Mouse (Mus musculus) layer of hippocampus, postnatal 14 days (tissue): Measurements from ENCODE around the gene Lhx9. TPM values are rescaled to one million over a fixed set of nuclear protein-coding genes. Genes with fewer than 3 reads are reported as not detected.

Source experiments
- DNase-seq, 2 experiments: peaks; one replicate each; pipeline ENCODE4 v3.0.0; 2021 to 2022; ENCODE audit warnings: low spot score in 2 of 2, mixed read lengths in 1 of 2
- long read RNA-seq, 2 experiments: library from polyadenylated mRNA; stranded (forward); transcript quantifications; one replicate each; pipeline ENCODE4 v2.0.0; 2021
- total RNA-seq, 2 experiments: library from RNA; stranded (reverse); gene quantifications; 2 replicates each; pipeline ENCODE4 v1.2.3; 2021

Gene Lhx9
- 10 to 100 TPM; 13.5 to 15.1 TPM for total RNA-seq
- long read RNA-seq, experiment 1, full-length matches to known transcripts = 6 of 11 reads
- long read RNA-seq, experiment 1, partial matches to known transcripts = 4 of 11 reads
- long read RNA-seq, experiment 1, other reads (novel, unspliced or antisense) = 1 of 11 reads
- long read RNA-seq, experiment 2, full-length matches to known transcripts = 9 of 13 reads
- long read RNA-seq, experiment 2, partial matches to known transcripts = 2 of 13 reads
- long read RNA-seq, experiment 2, other reads (novel, unspliced or antisense) = 2 of 13 reads

DNA sequence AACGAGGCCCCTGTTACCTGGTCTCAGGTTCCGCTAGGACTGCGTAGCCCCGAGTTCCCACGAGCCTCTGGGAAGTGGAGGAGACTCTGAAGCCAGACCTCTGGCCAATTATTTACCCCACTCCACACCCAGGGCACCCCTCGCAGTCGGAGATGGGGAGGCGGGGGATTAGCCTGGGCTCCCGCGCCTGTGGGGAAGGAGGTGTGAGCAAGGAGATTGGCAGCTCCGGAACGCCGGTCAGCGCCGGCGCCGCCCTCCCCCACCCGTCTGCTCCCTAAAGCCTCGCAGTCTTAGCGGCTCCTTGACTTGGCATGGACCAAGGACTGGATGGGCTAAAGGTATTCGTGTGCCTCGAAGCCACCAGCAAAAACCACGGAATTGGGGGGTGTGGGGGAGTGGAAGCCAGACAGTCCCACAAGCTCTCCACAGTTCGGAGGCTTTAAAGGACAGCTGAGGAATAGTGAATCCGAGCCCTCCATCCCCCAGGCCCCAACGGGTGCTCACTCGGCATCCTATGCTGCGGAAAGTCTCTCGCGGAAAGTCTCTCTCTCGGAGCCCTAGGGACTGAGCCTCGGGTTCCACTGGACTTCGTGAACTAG lies at the start of gene Lhx9:
Gene Lhx9 (minus strand): TSS at position 67 of the 599 bp plus-strand sequence.
- no peak for DNase-seq

DNA sequence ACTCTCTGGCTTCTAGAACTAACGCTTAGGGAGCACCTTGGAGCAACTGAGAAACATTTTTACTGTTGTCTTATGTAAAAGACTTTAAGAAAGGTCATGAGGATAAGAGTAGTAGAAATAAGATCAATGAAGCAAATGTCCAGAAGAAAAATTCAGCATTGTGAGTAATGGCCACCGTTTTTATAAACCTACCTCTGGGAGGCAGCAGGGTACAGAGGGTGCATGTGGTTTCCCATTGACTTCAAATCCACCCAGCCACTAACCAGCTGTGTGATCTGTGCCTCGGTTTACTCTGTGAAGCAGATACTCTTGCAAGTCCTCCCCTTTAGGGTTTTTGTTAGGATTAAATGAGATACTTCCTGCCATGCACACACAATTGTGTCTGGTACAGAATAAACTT lies 47.7 kb upstream of the Lhx9 start:
- no peak for DNase-seq

DNA sequence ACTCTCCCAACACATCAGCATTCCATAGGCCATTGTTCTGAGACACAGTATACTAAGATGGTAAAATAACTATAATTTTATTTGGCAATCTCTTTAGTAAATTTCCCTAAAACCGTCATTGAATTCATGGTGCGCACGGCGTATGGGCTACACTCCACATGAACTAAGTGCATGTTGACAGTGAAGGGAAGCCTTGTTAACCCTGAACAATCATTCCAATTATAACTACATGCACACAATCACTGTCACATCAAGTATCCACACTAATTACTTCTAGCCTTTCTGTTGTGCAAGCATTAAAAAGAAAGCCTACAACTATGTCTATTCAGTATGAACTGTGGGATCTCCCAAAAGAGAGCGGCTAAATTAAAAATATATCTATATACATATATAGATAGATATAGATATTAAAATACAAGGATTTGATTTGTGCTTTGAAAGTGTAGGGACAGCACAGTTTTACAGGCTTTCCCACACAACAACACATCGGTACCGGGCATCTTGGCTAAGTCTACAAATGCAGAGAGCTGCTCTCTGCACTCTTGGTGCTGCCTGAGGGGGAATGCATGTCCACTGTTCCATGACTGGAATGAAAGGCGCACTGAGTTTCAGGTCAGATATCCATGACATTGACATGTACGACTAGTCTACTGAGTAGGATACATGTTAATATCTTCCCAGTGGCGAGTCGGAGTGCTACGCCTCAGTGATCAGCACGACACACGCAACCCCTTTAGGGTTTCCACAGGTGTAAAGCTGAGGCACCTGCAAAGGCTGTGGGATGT lies 29.3 kb upstream of the Lhx9 start:
- no peak for DNase-seq

DNA sequence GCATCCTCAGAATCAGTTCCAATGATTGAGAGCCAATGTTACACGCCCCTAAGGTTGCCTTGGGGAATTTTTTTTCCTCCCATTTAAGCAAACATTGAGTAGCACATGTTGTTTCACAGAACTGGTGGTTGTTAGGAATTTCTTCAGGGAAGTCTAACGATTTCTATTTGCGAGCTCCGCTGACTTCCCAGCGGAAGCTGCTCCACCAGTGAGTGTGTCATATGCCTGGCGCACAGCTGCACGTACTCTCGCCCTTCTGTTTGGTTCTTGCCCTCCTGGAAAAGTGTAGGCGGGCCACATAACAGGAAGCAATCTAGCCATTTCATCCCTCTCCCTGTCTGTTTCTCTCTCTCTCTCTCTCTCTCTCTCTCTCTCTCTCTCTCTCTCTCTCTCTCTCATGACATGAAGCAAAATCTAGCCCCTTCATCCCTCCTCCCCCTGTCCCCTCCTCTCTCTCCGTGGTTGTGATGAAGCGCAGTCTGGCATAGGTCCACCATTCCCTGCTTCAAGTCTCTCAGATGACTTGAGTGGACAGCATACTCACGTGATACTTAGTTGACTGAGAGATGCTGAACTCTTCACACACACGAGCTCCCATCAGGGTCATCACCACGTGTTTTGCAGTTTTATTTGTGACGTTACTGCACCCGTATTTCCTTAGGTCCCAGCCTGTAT lies 28.1 kb upstream of the Lhx9 start:
- DNase-seq = peak in 1 of 2 experiments; percentile 15

DNA sequence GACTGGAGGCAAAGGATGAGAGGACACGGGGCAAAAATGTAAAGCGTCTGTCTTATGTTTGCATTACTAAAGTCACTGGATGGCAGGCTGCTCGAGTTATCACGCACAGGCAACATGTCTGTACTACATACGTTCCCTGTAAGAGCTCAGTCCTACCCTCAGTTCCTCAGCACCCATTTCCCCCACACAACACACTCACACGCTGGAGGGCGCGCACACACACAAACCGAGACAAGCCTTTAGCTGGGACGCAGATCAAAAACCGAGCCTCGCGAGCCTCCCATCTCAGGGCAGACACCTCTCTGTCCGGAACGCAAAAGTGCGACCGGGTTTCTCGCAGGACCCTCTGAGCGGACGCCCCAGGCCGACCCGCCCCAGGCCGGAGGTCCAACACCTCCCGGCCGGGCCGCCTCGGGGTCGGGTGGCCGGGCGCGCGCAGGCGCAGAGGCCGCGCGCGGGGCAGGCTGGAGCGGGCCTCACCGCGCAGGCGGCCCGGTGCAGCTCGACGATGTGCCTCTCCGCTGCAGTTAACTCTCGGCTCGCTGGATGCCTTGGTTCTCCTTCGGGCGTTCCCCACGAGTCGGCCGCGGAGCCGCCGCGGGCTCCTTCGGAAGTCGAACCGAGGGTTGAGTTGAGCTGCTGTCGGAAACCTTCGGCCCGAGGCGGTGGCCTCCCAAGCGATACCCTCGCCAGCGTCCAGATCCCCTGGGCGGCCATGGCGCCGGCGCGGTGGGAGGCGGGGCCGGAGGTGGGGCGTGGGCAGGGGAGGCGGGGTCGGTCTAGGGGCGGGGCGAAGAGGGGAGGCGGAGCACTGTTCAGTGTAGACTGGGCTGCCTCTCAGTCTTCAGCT lies 7.9 kb upstream of the Lhx9 start, which contains the start of gene 2310009B15Rik:
Gene 2310009B15Rik (minus strand): TSS at position 752 of the 850 bp plus-strand sequence.
- peak; percentile 83 to 89 for DNase-seq

DNA sequence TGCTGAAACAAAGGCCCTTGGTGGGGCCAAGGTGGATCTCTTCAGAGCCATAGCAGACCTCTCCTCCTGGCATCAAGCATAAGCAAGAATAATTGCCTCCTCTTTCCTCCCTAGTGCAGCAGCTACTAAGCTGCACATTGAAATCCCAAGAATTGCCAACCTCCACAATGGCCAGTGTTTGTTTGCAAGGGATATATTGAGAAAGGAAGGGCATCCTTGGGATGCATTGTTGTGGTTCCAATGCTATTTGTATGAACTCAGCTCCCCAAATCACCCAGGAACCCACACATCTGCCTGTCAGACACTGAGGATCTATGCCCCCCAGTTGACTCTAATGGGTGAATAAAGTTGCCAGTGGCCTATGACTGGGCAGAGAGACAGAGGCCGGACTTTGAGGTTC lies 2.4 kb upstream of the Lhx9 start:
- no peak for DNase-seq

GRCm38 (mm10) chr1:138850161-138850539 lies 1.8 kb upstream of the Lhx9 start:
- no peak for DNase-seq

- no peak for DNase-seq
Measured at GRCm38 (mm10) chr1:138849531-138850160, 1.3 kb upstream of the Lhx9 start.

DNA sequence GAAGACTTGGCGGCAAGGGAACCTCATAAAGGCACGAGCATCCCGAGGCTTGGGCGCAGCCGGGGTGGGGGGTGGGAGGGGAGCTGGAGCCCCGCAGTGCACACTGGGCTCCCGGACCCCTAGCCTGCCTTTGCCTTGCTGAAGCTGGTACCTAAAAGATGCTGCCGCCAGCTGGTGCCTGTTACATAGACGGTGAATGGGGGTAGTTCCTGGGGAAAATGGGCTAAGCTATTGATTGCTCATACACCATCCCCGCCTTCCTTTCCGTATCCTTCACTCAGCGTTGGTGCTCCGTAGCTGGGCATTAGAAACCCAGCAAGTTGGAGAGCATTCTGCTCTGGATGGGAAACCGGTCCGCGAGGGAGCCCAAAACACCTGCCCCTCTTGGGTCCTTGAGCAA lies 351 bp downstream of the Lhx9 start:
- no peak for DNase-seq

- no peak for DNase-seq
Measured at GRCm38 (mm10) chr1:138847146-138847545, 1.2 kb downstream of the Lhx9 start.

- DNase-seq = no peak
Measured at GRCm38 (mm10) chr1:138846581-138846980, 1.8 kb downstream of the Lhx9 start.

DNA sequence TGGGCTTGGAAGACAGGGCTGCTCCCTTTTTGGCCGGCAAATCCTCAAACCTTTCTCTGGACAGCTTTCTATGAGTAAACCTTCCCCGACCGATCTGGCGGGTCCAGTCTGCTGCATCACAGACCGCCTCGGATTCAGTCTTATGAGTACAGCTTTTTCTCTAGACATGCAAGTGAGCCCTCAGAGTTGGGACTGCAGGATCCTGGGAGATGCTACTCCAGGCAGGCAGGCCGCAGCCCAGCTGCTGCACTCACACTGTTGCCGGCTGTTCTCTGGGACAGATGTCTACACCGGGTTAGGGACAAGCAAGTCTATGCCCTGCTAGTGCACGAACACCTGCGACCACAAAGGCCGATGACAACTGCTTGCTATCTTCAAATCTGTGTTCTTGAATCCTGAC lies 2.2 kb downstream of the Lhx9 start:
- DNase-seq = no peak

GRCm38 (mm10) chr1:138845481-138845880 lies 2.9 kb downstream of the Lhx9 start:
- no peak for DNase-seq

DNA sequence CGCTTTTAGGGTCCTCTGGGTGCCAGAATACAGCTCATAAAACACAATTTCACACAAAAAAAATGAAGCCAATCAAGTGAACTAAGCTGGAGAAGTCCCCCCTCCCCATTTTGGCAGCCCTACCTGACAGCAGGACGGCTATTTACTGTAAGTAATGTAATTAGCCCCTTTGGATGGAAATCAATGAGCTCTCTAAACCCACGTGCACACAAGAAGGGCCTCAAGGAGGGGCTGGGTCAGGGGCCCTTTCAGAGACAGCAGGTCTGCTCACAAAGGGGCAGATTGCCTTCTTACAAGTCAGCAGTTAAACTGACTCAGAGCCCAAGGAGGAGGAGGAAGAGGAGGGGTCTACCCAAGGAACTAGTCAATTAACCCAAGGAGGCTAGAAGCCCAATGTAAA lies 4.2 kb downstream of the Lhx9 start:
- no peak for DNase-seq

GRCm38 (mm10) chr1:138843361-138844091 lies 4.9 kb downstream of the Lhx9 start:
- DNase-seq = no peak

DNA sequence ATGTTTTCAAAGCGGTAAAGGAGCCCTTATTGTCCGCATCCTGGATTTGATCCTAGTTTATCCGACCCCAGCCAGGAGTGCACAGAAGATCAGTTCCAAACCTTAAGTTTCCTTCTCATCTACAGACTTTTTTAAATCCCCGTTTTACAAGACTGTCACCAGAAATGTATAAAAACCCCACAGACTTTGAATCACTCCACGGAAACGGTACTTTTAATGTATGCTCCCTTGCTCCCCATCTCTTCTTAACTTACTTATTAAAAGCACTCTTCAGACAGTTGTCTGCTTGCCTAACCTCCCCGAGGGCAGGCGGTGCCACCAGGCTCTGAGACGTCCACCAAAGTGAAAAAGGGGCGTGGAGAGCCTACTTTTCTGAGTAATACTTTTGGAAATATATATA lies 5.6 kb downstream of the Lhx9 start:
- DNase-seq = no peak

DNA sequence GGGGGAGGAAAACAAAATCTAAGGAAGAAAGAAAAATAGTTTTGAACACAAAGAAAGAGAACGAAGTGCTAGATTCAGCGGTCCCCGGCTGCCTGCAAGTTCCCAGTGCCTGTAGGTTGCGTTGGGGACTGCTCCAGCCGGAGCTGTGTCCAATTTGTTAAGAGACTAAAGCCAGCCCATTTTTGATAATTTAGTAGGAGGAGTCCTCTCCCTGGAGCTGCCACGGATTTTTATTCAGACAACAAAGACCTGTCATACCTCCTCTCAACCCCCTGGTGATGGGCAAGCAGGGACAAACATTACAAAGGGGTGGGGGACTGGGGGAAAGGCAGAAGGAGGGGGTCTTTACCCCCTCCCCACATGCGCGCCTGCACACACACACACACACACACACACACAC lies 6.1 kb downstream of the Lhx9 start:
- DNase-seq = peak in 1 of 2 experiments; percentile 57

- peak in 1 of 2 experiments; percentile 72 for DNase-seq
Measured at GRCm38 (mm10) chr1:138841306-138842095, 6.9 kb downstream of the Lhx9 start.
